Mouse (Mus musculus) cerebellum, adult 9-11 months (tissue): Measurements from ENCODE around the gene Lrp8.

Experiments
- DNase-seq: peaks from one replicate; pipeline ENCODE4 v3.0.0; 2022

Gene Lrp8

GRCm38 (mm10) chr4:107802185-107802449 lies at the start of gene Lrp8:
Lrp8 (plus strand) TSS chr4:107802261.
- no peak for DNase-seq

GRCm38 (mm10) chr4:107756222-107756621 lies 45.8 kb upstream of the Lrp8 start:
- DNase-seq = no peak

- no peak for DNase-seq
Observed at GRCm38 (mm10) chr4:107757487-107758470, 44.3 kb upstream of the Lrp8 start.

GRCm38 (mm10) chr4:107758938-107759337 lies 43.1 kb upstream of the Lrp8 start:
- no peak for DNase-seq

GRCm38 (mm10) chr4:107763001-107763400 lies 39.1 kb upstream of the Lrp8 start:
- DNase-seq = no peak

GRCm38 (mm10) chr4:107763598-107763997 lies 38.5 kb upstream of the Lrp8 start:
- DNase-seq = no peak

GRCm38 (mm10) chr4:107765196-107765813 lies 36.8 kb upstream of the Lrp8 start:
- no peak for DNase-seq

GRCm38 (mm10) chr4:107766182-107766581 lies 35.9 kb upstream of the Lrp8 start:
- no peak for DNase-seq

- DNase-seq = no peak
Observed at GRCm38 (mm10) chr4:107772122-107772825, 29.8 kb upstream of the Lrp8 start.

GRCm38 (mm10) chr4:107774868-107775267 lies 27.2 kb upstream of the Lrp8 start:
- DNase-seq = no peak

- no peak for DNase-seq
Observed at GRCm38 (mm10) chr4:107775672-107776071, 26.4 kb upstream of the Lrp8 start.

GRCm38 (mm10) chr4:107776990-107777673 lies 24.9 kb upstream of the Lrp8 start:
- no peak for DNase-seq

- DNase-seq = no peak
Observed at GRCm38 (mm10) chr4:107783541-107783940, 18.5 kb upstream of the Lrp8 start.

- DNase-seq = no peak
Observed at GRCm38 (mm10) chr4:107788841-107789240, 13.2 kb upstream of the Lrp8 start.

- DNase-seq = peak; percentile 27
Observed at GRCm38 (mm10) chr4:107800801-107801200, 1.3 kb upstream of the Lrp8 start.

- peak; percentile 91 for DNase-seq
Observed at GRCm38 (mm10) chr4:107801366-107802184, 486 bp upstream of the Lrp8 start.

GRCm38 (mm10) chr4:107802450-107803331 lies 630 bp downstream of the Lrp8 start:
- DNase-seq = peak; percentile 73

- DNase-seq = peak; percentile 84
Observed at GRCm38 (mm10) chr4:107803351-107804106, 1.5 kb downstream of the Lrp8 start.

GRCm38 (mm10) chr4:107805491-107805890 lies 3.4 kb downstream of the Lrp8 start:
- peak; percentile 32 for DNase-seq

- DNase-seq = no peak
Observed at GRCm38 (mm10) chr4:107807796-107808195, 5.7 kb downstream of the Lrp8 start.
